ENCODE assay signal across 12 mouse cellular contexts in genomic region chr15:61007461-61008059, GRCm38 (mm10).
DNase-seq lines count a peak whose midpoint lies in the region; ATAC-seq and TF ChIP-seq lines count a peak whose summit lies in the region.
"Had no signal": no experiment of that assay in that cellular context is flagged by ENCODE, and none has a peak within 500 bp of the region (broad histone marks: within the 10 kb centered on the region; RNA-seq: fewer than 3 reads in every experiment).

No protein-coding gene starts in this region.

- no peak for TF ChIP-seq CTCF in stomach, postnatal 0 days (IDR thresholded peaks at IDR 0.05; ENCODE audit: low read depth)

- 0 out of 2 replicates have a peak overlapping the region, but pooled peaks have one; percentile 19 for H3K27ac ChIP-seq in lung, embryonic 15.5 days
- no peak overlapping the region for H3K27ac ChIP-seq in midbrain, embryonic 14.5 days (replicated peaks; ENCODE audit: low read depth, low read length)
- H3K27ac ChIP-seq in stomach, postnatal 0 days (replicated peaks), result no peak overlapping the region
- H3K27ac ChIP-seq: embryonic facial prominence, embryonic 13.5 days; forebrain, embryonic 13.5 days; liver, embryonic 15.5 days had no signal

- WGBS in lung, embryonic 15.5 days, result 64% methylated on average over 3 of the region's 3 CpGs
- WGBS in midbrain, embryonic 14.5 days, result 93% methylated on average over 3 of the region's 3 CpGs
- WGBS in stomach, postnatal 0 days, result 73% methylated on average over 3 of the region's 3 CpGs

- no peak for ATAC-seq in lung, embryonic 15.5 days (ENCODE audit: borderline replicate concordance, extremely low read depth, low FRiP score, low TSS enrichment)
- no peak for ATAC-seq in midbrain, embryonic 14.5 days (ENCODE audit: low FRiP score, low TSS enrichment)
- ATAC-seq in stomach, postnatal 0 days (ENCODE audit: low FRiP score, low TSS enrichment), result no peak
- ATAC-seq: forebrain, embryonic 13.5 days had no signal

- no peak overlapping the region for H3K4me2 ChIP-seq in lung, embryonic 15.5 days
- no peak overlapping the region for H3K4me2 ChIP-seq in midbrain, embryonic 14.5 days (ENCODE audit: low read length)
- H3K4me2 ChIP-seq in stomach, postnatal 0 days (replicated peaks; ENCODE audit: low read depth), result no peak overlapping the region
- H3K4me2 ChIP-seq: embryonic facial prominence, embryonic 13.5 days; forebrain, embryonic 13.5 days; liver, embryonic 15.5 days had no signal

- no peaks in the 10 kb centered on the region for H3K36me3 ChIP-seq in lung, embryonic 15.5 days
- no peaks in the 10 kb centered on the region for H3K36me3 ChIP-seq in midbrain, embryonic 14.5 days (ENCODE audit: control insufficient read depth, insufficient read depth, low read length)
- H3K36me3 ChIP-seq in stomach, postnatal 0 days (ENCODE audit: control insufficient read depth, insufficient read depth, low read length), result no peaks in the 10 kb centered on the region
- H3K36me3 ChIP-seq: embryonic facial prominence, embryonic 13.5 days; liver, embryonic 15.5 days had no signal

- H3K27me3 ChIP-seq in lung, embryonic 15.5 days, result no peaks in the 10 kb centered on the region
- no peaks in the 10 kb centered on the region for H3K27me3 ChIP-seq in midbrain, embryonic 14.5 days (ENCODE audit: control insufficient read depth, insufficient read depth, low read length)
- no peaks in the 10 kb centered on the region for H3K27me3 ChIP-seq in stomach, postnatal 0 days (ENCODE audit: control insufficient read depth, insufficient read depth, low read length)
- H3K27me3 ChIP-seq: embryonic facial prominence, embryonic 13.5 days; forebrain, embryonic 13.5 days; liver, embryonic 15.5 days had no signal

- TF ChIP-seq EP300 in stomach, postnatal 0 days (optimal IDR thresholded peaks at IDR 0.05), result no peak

- H3K9me3 ChIP-seq in lung, embryonic 15.5 days, result no peaks in the 10 kb centered on the region
- no peaks in the 10 kb centered on the region for H3K9me3 ChIP-seq in midbrain, embryonic 14.5 days (ENCODE audit: control insufficient read depth, low read length)
- H3K9me3 ChIP-seq in stomach, postnatal 0 days (ENCODE audit: control insufficient read depth, low read length), result no peaks in the 10 kb centered on the region
- H3K9me3 ChIP-seq: embryonic facial prominence, embryonic 13.5 days; forebrain, embryonic 13.5 days; liver, embryonic 15.5 days had no signal

- intact Hi-C loops in gastrocnemius, postnatal 36 days (cut with DNase I), result no loop called here
- intact Hi-C loops in heart, postnatal 25 days (cut with DNase I), result loop anchor here (2.0 to 10.0 kb wide), 3 partner anchors 90 to 243 kb away; no protein-coding TSS in a partner anchor

- H3K4me3 ChIP-seq in lung, embryonic 15.5 days, result no peak overlapping the region
- no peak overlapping the region for H3K4me3 ChIP-seq in midbrain, embryonic 14.5 days (replicated peaks; ENCODE audit: low read depth, low read length)
- no peak overlapping the region for H3K4me3 ChIP-seq in stomach, postnatal 0 days (ENCODE audit: low read depth, low read length)
- H3K4me3 ChIP-seq: embryonic facial prominence, embryonic 13.5 days; forebrain, embryonic 13.5 days; liver, embryonic 15.5 days had no signal

- no peaks in the 10 kb centered on the region for H3K4me1 ChIP-seq in lung, embryonic 15.5 days
- no peaks in the 10 kb centered on the region for H3K4me1 ChIP-seq in midbrain, embryonic 14.5 days (ENCODE audit: control insufficient read depth, insufficient read depth, low read length)
- H3K4me1 ChIP-seq in stomach, postnatal 0 days (replicated peaks; ENCODE audit: control insufficient read depth, insufficient read depth), result no peaks in the 10 kb centered on the region
- H3K4me1 ChIP-seq: embryonic facial prominence, embryonic 13.5 days; forebrain, embryonic 13.5 days; liver, embryonic 15.5 days had no signal

- DNase-seq in gastrocnemius, postnatal 25 days, result peak; percentile 5
- DNase-seq in gastrocnemius, postnatal 36 days, result no peak
- DNase-seq in c-Kit-positive CD71-positive TER-119-positive erythroid progenitor cells, embryonic 14.5 days (ENCODE audit: low spot score), result peak; percentile 6
- peak; percentile 4 for DNase-seq in heart, postnatal 25 days (ENCODE audit: low spot score)
- DNase-seq in cerebellum, postnatal 14 days, result no peak
- DNase-seq in midbrain, embryonic 14.5 days, result no peak
- no peak for DNase-seq in stomach, postnatal 0 days (ENCODE audit: low spot score)
- DNase-seq: cerebellum, adult 9-10 months had no signal

- H3K9ac ChIP-seq in lung, embryonic 15.5 days, result no peak overlapping the region
- H3K9ac ChIP-seq in midbrain, embryonic 14.5 days (replicated peaks; ENCODE audit: low read length), result no peak overlapping the region
- H3K9ac ChIP-seq in stomach, postnatal 0 days (ENCODE audit: low read length), result no peak overlapping the region
- H3K9ac ChIP-seq: embryonic facial prominence, embryonic 13.5 days; forebrain, embryonic 13.5 days; liver, embryonic 15.5 days had no signal

Comparison
In these comparisons a context has a peak if more than half of its experiments do, and no peak if none do; other contexts are left out.
1. DNase-seq: peak in gastrocnemius, postnatal 25 days (single experiment), c-Kit-positive CD71-positive TER-119-positive erythroid progenitor cells, embryonic 14.5 days (single experiment) and heart, postnatal 25 days (single experiment); none in gastrocnemius, postnatal 36 days (0 of 2), cerebellum, postnatal 14 days (0 of 2), midbrain, embryonic 14.5 days (single experiment) and stomach, postnatal 0 days (single experiment).